Mouse (Mus musculus): ENCODE results near the gene Insl5.

The Insl5 gene

DNA sequence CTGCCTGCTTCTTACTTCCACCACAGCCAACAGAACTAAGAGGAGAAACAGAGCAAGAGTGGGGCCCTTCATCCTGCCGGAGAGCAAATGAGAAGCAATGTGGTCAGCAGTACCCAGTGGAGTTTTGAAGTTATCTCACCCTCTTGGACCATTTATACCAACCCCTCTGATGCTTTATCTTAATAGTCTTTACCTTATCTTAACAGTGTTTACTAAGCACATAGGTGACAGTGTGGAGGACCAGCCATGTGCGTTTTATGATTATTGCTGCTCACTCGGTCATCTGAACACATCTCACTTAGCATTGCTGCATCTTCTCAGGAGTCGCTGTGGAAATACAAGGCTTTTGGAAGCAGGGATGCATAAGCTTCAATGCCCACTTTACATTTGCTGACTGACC lies at the start of gene Insl5:
Gene Insl5 (minus strand): TSS at position 222 of the 400 bp plus-strand sequence.
- in situ Hi-C loops (cut with MboI, MseI): no loop called here

- in situ Hi-C loops (cut with MboI, MseI): no loop called here
Observed at GRCm38 (mm10) chr4:103070631-103071030, 44.0 kb upstream of the Insl5 start.

- in situ Hi-C loops (cut with MboI, MseI): no loop called here
Observed at GRCm38 (mm10) chr4:103067906-103068655, 41.4 kb upstream of the Insl5 start.

DNA sequence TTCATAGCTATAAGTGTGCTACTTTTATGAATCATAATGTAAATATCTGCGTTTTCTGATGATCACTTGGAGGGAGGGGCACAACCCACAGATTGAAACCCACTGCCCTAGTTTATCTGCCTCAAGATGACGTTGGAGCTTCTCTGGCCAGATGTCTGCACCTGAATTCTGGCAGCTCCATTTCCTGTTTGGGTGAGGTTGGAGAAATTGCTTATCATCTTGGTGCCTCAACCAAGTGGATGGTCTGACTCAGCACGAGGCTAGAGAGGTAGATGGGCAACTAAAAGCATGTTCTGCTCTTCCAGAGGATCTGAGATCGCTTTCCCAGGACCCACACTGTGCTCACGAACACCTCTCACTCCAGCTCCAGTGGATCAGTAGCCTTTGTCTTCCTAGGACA lies 38.3 kb upstream of the Insl5 start:
- in situ Hi-C loops (cut with MboI, MseI): no loop called here

GRCm38 (mm10) chr4:103064421-103064820 lies 37.8 kb upstream of the Insl5 start:
- in situ Hi-C loops (cut with MboI, MseI): no loop called here

- in situ Hi-C loops (cut with MboI, MseI): no loop called here
Observed at GRCm38 (mm10) chr4:103056909-103057308, 30.3 kb upstream of the Insl5 start.

DNA sequence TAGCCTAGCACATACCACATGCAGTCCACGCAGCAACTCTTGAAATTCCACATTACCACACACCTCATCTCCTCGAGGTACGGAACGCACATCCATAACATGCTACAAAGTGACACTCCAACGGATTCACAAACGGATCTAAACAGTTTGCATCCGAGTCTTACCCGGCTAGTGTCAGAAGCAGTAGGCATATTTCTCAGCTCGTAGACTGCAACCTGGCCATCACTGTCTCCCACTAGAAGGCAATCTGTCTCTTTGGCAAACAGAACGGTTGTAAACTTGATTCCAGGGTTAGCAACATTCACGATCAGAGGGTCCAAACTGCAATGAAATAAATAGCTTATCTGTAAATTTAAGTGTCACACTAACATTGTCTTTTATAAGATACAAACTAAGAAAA lies 21.4 kb upstream of the Insl5 start:
- in situ Hi-C loops (cut with MboI, MseI): loop anchor here (5.0 kb wide), 1 partner anchor 99 kb away; no protein-coding TSS in a partner anchor

DNA sequence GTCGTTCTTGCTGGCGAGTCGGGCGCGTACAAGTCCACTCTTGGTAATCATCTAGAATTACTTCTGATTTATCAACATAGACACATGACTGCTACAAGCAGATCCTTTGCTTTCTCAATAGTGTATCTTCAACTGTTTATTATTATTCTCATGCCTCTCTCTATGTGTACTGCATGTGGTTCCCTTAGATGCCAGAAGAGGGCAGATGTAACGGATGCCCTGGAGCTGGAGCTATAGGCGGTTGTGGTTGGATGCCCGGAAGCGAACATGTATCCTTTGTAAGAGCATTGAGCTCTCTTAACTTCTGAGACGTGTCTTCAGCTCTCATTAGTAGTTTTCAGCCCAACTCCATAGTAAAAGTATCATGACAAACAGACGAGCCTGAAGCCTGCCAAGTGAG lies 16.4 kb upstream of the Insl5 start:
- in situ Hi-C loops (cut with MboI, MseI): no loop called here

- in situ Hi-C loops (cut with MboI, MseI): no loop called here
Observed at GRCm38 (mm10) chr4:103039838-103040191, 13.2 kb upstream of the Insl5 start.

- in situ Hi-C loops (cut with MboI, MseI): no loop called here
Observed at GRCm38 (mm10) chr4:103039103-103039837, 12.6 kb upstream of the Insl5 start.

DNA sequence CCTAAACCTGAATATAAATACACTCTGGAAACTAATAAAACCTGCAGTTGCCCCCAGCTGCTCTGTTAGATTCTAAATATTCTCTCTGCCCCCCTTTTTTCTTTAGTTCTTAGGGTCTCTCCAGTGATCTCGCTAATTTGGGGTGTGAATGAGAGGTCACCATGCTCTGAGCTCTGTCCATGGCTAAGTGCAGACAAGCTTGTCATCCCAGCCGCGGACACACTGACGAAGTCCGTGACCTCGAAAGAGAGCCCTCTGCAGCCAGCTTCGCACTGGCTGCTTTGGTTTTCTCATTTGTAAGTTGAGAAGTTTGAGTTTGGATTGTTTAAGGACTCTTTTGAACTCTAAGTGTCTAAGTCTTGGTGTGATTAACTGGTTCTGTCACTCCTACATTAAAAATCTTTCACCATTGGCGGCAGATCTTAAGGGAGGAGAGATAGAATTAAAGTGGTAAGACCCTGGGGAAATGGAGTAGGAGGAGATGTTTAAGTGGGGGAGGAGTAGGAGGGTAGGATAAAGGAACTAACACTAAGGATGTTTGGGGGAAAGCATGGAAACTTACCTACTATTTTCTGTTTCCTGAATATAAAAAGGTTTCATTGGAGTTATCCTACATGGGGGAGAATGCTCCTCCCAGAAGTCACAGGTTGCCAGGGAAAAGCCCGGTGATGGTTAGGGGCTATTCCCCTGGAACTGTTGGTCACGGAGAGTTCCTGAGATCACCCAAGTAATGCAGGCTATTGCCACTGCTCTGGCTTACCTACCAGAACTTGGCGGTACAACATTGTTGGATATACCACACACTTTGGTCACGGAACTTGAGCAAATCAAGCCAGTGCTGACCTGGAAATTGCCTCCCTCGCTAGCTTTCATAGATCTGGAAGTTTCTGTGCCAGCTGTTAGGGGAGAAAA lies 1.8 kb upstream of the Insl5 start:
- in situ Hi-C loops (cut with MboI, MseI): no loop called here

- in situ Hi-C loops (cut with MboI, MseI): no loop called here
Observed at GRCm38 (mm10) chr4:103027745-103028144, 1.1 kb upstream of the Insl5 start.

DNA sequence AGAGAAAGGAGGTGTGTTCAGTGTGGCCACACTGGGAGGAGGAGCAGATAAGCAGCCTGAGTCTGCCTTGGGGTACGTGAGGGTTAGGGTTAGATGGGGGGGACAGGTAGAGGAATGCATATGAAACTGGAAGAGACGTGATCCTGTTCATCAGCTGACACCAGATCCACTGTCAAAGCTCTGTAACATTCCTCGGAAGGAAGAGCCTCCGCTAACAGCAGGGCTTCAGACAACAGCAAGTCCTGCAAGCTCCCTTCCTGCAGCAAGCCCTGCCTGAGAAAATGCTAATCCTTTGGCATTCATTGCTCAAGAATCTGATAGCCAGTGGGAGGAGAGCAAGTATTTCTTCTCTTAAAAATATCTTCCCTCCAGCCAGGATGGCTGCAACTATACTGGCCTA lies 13.2 kb downstream of the Insl5 start:
- in situ Hi-C loops (cut with MboI, MseI): no loop called here

GRCm38 (mm10) chr4:103011823-103012222 lies 14.8 kb downstream of the Insl5 start:
- in situ Hi-C loops (cut with MboI, MseI): no loop called here

GRCm38 (mm10) chr4:103010734-103011133 lies 15.9 kb downstream of the Insl5 start:
- in situ Hi-C loops (cut with MboI, MseI): no loop called here

DNA sequence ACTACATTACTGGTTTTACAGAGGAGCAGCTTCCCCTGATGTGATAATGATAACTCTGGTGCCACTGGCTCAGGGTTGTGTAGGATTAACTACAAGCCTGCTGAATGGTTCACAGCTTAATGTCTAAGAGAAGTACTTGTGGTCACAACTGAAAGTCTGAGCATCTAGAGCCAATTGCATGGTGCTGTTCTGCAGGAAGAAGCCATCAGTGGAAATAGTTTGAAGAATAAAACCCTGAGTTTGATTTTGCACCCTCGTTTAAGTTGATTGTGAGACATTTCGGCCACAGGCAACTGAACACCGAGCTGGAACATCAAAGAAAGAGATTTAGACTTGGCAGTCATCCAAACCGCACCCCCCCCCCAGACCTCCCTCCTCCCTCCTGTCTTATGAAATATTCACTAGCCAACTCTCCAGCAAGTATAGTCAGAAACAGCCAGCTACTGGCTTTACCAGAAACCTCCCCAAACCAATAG lies 19.7 kb downstream of the Insl5 start:
- in situ Hi-C loops (cut with MboI, MseI): no loop called here

GRCm38 (mm10) chr4:103006266-103006665 lies 20.4 kb downstream of the Insl5 start:
- in situ Hi-C loops (cut with MboI, MseI): no loop called here

DNA sequence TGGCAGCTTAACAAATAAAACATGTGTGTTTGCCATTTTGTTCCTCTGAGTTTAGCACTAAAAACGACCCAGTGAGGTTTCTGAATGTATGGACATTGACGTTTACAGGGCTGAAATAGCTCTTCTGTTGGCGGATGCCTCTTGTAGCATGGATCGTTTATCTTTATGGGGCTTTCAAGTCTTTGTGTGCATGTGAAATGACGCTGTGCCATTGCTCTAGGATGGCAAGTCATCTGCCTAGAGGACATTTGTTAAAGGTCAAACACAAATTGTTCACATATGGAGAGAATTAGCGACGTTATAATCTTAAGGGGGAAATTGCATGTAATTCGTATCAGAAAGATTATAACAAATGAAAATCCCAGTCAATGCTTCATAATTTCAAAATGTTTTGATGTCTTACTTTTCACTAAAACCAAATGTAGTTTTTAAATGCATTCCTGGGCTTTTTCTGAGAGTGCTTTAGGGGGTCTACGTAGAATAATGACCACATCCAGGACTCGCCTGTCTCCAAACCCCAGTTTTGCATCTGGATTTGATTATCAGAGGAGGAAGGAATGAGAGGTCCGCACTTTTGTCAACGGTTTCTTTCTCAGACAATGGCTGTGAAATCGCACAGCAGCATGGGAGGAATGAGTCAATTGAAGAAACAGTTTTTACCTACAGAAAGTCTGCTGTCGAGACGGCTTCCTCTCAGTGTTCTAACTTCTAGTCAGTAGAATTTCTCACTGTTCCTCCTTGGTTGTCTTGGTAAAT lies 21.3 kb downstream of the Insl5 start:
- in situ Hi-C loops (cut with MboI, MseI): no loop called here

- in situ Hi-C loops (cut with MboI, MseI): no loop called here
Observed at GRCm38 (mm10) chr4:103004681-103005080, 22.0 kb downstream of the Insl5 start.

GRCm38 (mm10) chr4:102991685-102992084 lies 35.0 kb downstream of the Insl5 start:
- in situ Hi-C loops (cut with MboI, MseI): no loop called here
